Mouse (Mus musculus): Measurements from ENCODE around the gene Piezo1. TPM values are rescaled to one million over a fixed set of nuclear protein-coding genes. Genes with fewer than 3 reads are reported as not detected.

The Piezo1 gene
- polyA plus RNA-seq, 1 experiment from 2014 or later, result 8.2 TPM

GRCm38 (mm10) chr8:122527937-122528336 lies 23.2 kb downstream of the Piezo1 start:
- WGBS, result 97% methylated on average over 3 of the region's 3 CpGs
- no peaks in the 10 kb centered on the region for H3K36me3 ChIP-seq
- no peak overlapping the region for H3K4me3 ChIP-seq
- H3K9me3 ChIP-seq (replicated peaks), result no peaks in the 10 kb centered on the region
- DNase-seq (ENCODE audit: low spot score), result no peak
- no peak overlapping the region for H3K27ac ChIP-seq (replicated peaks)
- H3K4me1 ChIP-seq, result peaks cover 44% of the 10 kb centered on the region
- no peaks in the 10 kb centered on the region for H3K27me3 ChIP-seq (ENCODE audit: low read depth, poor library complexity, severe bottlenecking)

- no peak for DNase-seq (ENCODE audit: low spot score)
- WGBS, result 74% methylated on average over 7 of the region's 7 CpGs
Measured at GRCm38 (mm10) chr8:122526526-122527170, 24.5 kb downstream of the Piezo1 start.

GRCm38 (mm10) chr8:122526084-122526483 lies 25.0 kb downstream of the Piezo1 start:
- 77% methylated on average over 3 of the region's 3 CpGs for WGBS
- 0 out of 2 replicates have a peak overlapping the region, but pooled peaks have one; percentile 57 for H3K27ac ChIP-seq (replicated peaks)
- no peak overlapping the region for H3K4me3 ChIP-seq
- H3K9me3 ChIP-seq (replicated peaks), result no peaks in the 10 kb centered on the region
- DNase-seq (ENCODE audit: low spot score), result no peak
- H3K36me3 ChIP-seq, result no peaks in the 10 kb centered on the region
- no peaks in the 10 kb centered on the region for H3K27me3 ChIP-seq (ENCODE audit: low read depth, poor library complexity, severe bottlenecking)
- H3K4me1 ChIP-seq, result peaks cover 45% of the 10 kb centered on the region

More at GRCm38 (mm10) chr8:122526526-122527170, 24.5 kb downstream of the Piezo1 start:
- Histone ChIP-seq H3K4me3 (no peak overlapping the region), H3K27ac (replicated peaks) (peak overlapping the region; percentile 57), H3K4me1 (peaks cover 47% of the 10 kb centered on the region), H3K36me3 (no peaks in the 10 kb centered on the region), H3K27me3 (ENCODE audit: low read depth, poor library complexity, severe bottlenecking) (no peaks in the 10 kb centered on the region), H3K9me3 (replicated peaks) (no peaks in the 10 kb centered on the region)

- Histone ChIP-seq H3K27me3 (ENCODE audit: low read depth, poor library complexity, severe bottlenecking) (no peaks in the 10 kb centered on the region), H3K36me3 (no peaks in the 10 kb centered on the region), H3K4me3 (no peak overlapping the region), H3K27ac (replicated peaks) (no peak overlapping the region; the same call in 1 of the 2 replicates), H3K9me3 (replicated peaks) (no peaks in the 10 kb centered on the region), H3K4me1 (peaks cover 54% of the 10 kb centered on the region)
- WGBS, result 78% methylated on average over 6 of the region's 6 CpGs
- no peak for DNase-seq (ENCODE audit: low spot score)
Measured at GRCm38 (mm10) chr8:122525004-122525403, 26.1 kb downstream of the Piezo1 start.

GRCm38 (mm10) chr8:122524506-122524905 lies 26.6 kb downstream of the Piezo1 start:
- peak overlapping the region; percentile 63; the same call in 1 of the 2 replicates for H3K27ac ChIP-seq (replicated peaks)

GRCm38 (mm10) chr8:122523652-122524360 lies 27.3 kb downstream of the Piezo1 start:
- Histone ChIP-seq H3K4me3 (no peak overlapping the region), H3K36me3 (no peaks in the 10 kb centered on the region), H3K27ac (replicated peaks) (peak overlapping the region; percentile 63), H3K4me1 (peaks cover 60% of the 10 kb centered on the region), H3K27me3 (ENCODE audit: low read depth, poor library complexity, severe bottlenecking) (no peaks in the 10 kb centered on the region), H3K9me3 (replicated peaks) (no peaks in the 10 kb centered on the region)
- WGBS, result 31% methylated on average over 23 of the region's 23 CpGs
- DNase-seq (ENCODE audit: low spot score), result no peak

More at GRCm38 (mm10) chr8:122524506-122524905, 26.6 kb downstream of the Piezo1 start:
- 89% methylated on average over 6 of the region's 6 CpGs for WGBS
- no peak overlapping the region for H3K4me3 ChIP-seq
- H3K9me3 ChIP-seq (replicated peaks), result no peaks in the 10 kb centered on the region
- no peaks in the 10 kb centered on the region for H3K36me3 ChIP-seq
- H3K27me3 ChIP-seq (ENCODE audit: low read depth, poor library complexity, severe bottlenecking), result no peaks in the 10 kb centered on the region
- peaks cover 58% of the 10 kb centered on the region for H3K4me1 ChIP-seq
- DNase-seq (ENCODE audit: low spot score), result no peak

- peaks cover 68% of the 10 kb centered on the region for H3K4me1 ChIP-seq
- no peak for DNase-seq (ENCODE audit: low spot score)
- H3K9me3 ChIP-seq (replicated peaks), result no peaks in the 10 kb centered on the region
- no peaks in the 10 kb centered on the region for H3K27me3 ChIP-seq (ENCODE audit: low read depth, poor library complexity, severe bottlenecking)
- no peak overlapping the region for H3K4me3 ChIP-seq
- peak overlapping the region; percentile 63 for H3K27ac ChIP-seq (replicated peaks)
- 64% methylated on average over 14 of the region's 14 CpGs for WGBS
- H3K36me3 ChIP-seq, result no peaks in the 10 kb centered on the region
Measured at GRCm38 (mm10) chr8:122522796-122523651, 28.1 kb downstream of the Piezo1 start.

- WGBS, result 75% methylated on average over 11 of the region's 11 CpGs
- no peak for DNase-seq (ENCODE audit: low spot score)
- no peak overlapping the region for H3K27ac ChIP-seq (replicated peaks)
- no peaks in the 10 kb centered on the region for H3K36me3 ChIP-seq
- H3K9me3 ChIP-seq (replicated peaks), result no peaks in the 10 kb centered on the region
- H3K4me1 ChIP-seq, result peaks cover 68% of the 10 kb centered on the region
- H3K27me3 ChIP-seq (ENCODE audit: low read depth, poor library complexity, severe bottlenecking), result no peaks in the 10 kb centered on the region
- H3K4me3 ChIP-seq, result no peak overlapping the region
Measured at GRCm38 (mm10) chr8:122520611-122521010, 30.5 kb downstream of the Piezo1 start.

GRCm38 (mm10) chr8:122517541-122518190 lies 33.5 kb downstream of the Piezo1 start:
- Histone ChIP-seq H3K9me3 (replicated peaks) (no peaks in the 10 kb centered on the region), H3K4me3 (peak overlapping the region; percentile 11), H3K4me1 (peaks cover 40% of the 10 kb centered on the region), H3K36me3 (no peaks in the 10 kb centered on the region), H3K27me3 (ENCODE audit: low read depth, poor library complexity, severe bottlenecking) (no peaks in the 10 kb centered on the region), H3K27ac (replicated peaks) (peak overlapping the region; percentile 85)
- WGBS, result 43% methylated on average over 6 of the region's 6 CpGs
- DNase-seq (ENCODE audit: low spot score), result peak; percentile 46

- Histone ChIP-seq H3K27ac (replicated peaks) (no peak overlapping the region), H3K36me3 (no peaks in the 10 kb centered on the region), H3K4me3 (no peak overlapping the region), H3K9me3 (replicated peaks) (no peaks in the 10 kb centered on the region), H3K27me3 (ENCODE audit: low read depth, poor library complexity, severe bottlenecking) (no peaks in the 10 kb centered on the region), H3K4me1 (peaks cover 41% of the 10 kb centered on the region)
- WGBS, result 96% methylated on average over 14 of the region's 14 CpGs
- DNase-seq (ENCODE audit: low spot score), result no peak
Measured at GRCm38 (mm10) chr8:122515699-122516098, 35.4 kb downstream of the Piezo1 start.

GRCm38 (mm10) chr8:122512392-122512791 lies 38.7 kb downstream of the Piezo1 start:
- H3K9me3 ChIP-seq (replicated peaks), result no peaks in the 10 kb centered on the region
- H3K4me1 ChIP-seq, result peaks cover 14% of the 10 kb centered on the region
- H3K4me3 ChIP-seq, result no peak overlapping the region
- H3K36me3 ChIP-seq, result no peaks in the 10 kb centered on the region
- WGBS, result 86% methylated on average over 7 of the region's 7 CpGs
- no peak overlapping the region; the same call in 1 of the 2 replicates for H3K27ac ChIP-seq (replicated peaks)
- no peaks in the 10 kb centered on the region for H3K27me3 ChIP-seq (ENCODE audit: low read depth, poor library complexity, severe bottlenecking)
- DNase-seq (ENCODE audit: low spot score), result no peak

GRCm38 (mm10) chr8:122511552-122511951 lies 39.6 kb downstream of the Piezo1 start:
- Histone ChIP-seq H3K4me1 (0 out of 2 replicates have a peak, but pooled peaks cover 7% of the 10 kb centered on the region), H3K27ac (replicated peaks) (no peak overlapping the region), H3K9me3 (replicated peaks) (no peaks in the 10 kb centered on the region), H3K27me3 (ENCODE audit: low read depth, poor library complexity, severe bottlenecking) (no peaks in the 10 kb centered on the region), H3K4me3 (no peak overlapping the region), H3K36me3 (no peaks in the 10 kb centered on the region)
- no peak for DNase-seq (ENCODE audit: low spot score)
- WGBS, result 82% methylated on average over 16 of the region's 16 CpGs
